Mouse (Mus musculus) lung, adult 2 months (tissue): ENCODE data around the gene Tbx6.

Source experiments
- CTCF ChIP-seq: fragments of 200-500 bp; IDR thresholded peaks from 2 replicates; pipeline ENCODE4 v1.5.1; 2011; ENCODE audit warnings: mild to moderate bottlenecking, low read length, control low read depth; ENCODE audit not compliant: insufficient read depth
- POLR2A ChIP-seq: fragments of 200-500 bp; IDR thresholded peaks from 2 replicates; pipeline ENCODE4 v1.6.1; 2011; ENCODE audit warnings: low read depth, mild to moderate bottlenecking, control low read depth, low read length, borderline replicate concordance; ENCODE audit errors: extremely low read depth

DNA sequence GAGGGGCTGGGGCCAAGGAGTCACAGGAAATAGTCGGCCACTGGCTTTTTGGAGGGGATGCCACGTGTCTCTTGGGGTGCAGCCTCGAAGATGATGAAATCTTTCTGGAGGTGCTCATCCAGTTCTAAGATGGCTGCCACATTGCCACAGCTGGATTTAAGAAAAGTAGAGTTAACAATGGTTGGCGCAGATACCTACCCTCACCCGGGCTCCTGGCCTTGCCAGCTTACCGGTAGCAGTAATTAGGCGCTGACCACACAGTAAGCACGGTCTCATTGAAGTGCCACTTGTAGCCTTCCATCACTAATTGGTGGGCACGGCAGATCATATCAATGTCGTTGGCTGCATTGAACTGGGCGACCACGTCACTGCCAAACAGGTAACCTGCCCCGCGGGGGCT is 4.9 kb downstream of the Tbx6 start:
- TF ChIP-seq POLR2A (no peak), CTCF (no peak)
